Mouse (Mus musculus) stomach, postnatal 0 days (tissue): ENCODE measurements around the gene Ep300.

Source experiments
- CTCF ChIP-seq: IDR thresholded peaks from 2 replicates; pipeline ENCODE4 v1.5.1; 2016; ENCODE audit warnings: antibody characterized with exemption, low read depth, mild to moderate bottlenecking, moderate library complexity
- EP300 ChIP-seq: optimal IDR thresholded peaks from 2 replicates; pipeline ENCODE3; 2016; ENCODE audit warnings: antibody characterized with exemption

- TF ChIP-seq CTCF (no peak), EP300 (no peak)
Measured at GRCm38 (mm10) chr15:81561501-81561900, 23.6 kb upstream of the Ep300 start.
